Mouse (Mus musculus) mouse trophoblast stem cell (cell line): Measurements from ENCODE around the gene Tnks1bp1.

Source experiments
- in situ Hi-C, 2 experiments: fragments of 300-500 bp; cut with MseI, MboI; formaldehyde crosslinking; loops; 2 replicates in 1 of 2; 3 replicates in 1 of 2; pipeline ENCODE4 v1.15.1; 2025

Tnks1bp1 gene

DNA sequence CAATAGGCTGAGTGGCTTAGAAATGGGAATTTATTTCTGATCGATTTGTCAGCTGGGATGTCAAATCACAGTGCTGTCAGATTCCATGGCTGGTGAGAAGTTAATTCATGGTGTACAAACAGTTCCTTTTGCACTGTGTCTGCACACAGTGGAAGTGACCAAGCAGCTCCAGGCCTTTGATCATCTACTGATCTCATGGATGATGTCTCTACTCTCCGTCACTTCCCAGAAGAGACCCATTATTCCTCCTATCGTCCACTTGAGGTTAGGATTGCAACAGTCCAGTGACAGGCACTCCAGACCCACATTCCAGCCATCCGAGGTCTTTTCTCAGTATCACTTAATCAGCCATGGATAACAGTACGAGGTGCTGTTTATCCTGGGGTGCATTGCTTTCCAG, 25.9 kb downstream of the Tnks1bp1 start:
- in situ Hi-C loops, result no loop called here

DNA sequence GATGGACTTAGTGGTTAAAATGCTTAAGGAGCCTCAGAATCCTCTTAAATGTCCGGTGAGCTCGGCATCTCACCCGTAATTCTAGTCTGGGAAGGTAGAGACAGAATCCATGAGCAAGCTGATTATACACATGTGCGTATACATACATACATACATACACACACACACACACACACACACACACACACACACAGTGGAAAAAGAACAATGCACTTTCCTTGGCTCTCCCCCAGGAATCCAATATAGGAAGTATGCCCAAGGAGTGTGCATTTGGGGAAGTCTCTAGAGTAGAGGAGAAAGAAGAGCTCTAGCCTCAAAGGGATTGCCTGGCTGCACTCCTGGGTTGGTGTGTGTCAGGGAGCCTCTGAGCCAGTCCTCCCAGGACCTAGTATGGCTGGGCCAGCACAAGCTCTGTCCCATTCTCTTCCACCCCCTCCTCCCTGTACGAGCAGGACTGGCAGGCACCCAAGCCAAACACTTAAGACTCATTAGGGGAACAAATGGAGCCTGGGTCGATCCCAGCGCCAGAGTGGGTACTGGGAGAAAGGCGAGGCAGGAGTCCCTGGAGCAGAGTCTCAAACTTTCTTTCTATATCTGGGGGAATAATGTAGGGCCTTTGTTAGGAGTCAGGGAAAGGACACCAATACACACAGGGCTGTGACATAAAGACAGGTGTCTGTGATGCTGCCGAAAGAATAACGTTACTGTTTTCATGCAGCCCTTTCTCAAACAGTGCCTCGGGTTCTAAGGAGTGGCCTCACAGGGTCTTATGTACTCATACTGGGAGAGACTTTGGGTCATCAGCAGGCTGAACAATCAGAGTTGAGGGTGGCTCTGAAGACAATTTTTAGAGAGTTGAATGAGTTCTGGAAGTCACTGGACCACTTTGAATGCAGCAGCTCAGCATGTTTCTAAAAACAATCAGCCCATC, 41.2 kb downstream of the Tnks1bp1 start:
- in situ Hi-C loops, result no loop called here

DNA sequence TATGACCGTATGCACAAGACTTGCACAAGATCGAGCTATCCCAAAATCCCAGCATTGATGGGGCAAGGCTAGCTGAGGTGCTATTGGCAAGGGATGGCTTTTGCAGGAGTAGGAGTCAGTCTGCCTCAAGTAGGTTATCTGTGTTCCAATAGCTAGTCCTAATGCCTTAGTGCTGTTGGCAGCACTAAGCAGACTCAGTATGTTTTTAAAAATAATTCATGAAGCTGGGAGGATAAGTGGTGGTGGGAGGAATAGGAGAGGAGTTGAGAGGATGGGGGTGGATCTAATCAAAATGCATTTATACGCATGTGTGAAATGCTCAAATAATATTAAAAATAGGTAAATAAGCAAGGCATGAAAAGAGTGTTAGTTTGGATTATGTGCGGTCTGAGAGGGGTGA, 43.5 kb downstream of the Tnks1bp1 start:
- in situ Hi-C loops, result no loop called here

DNA sequence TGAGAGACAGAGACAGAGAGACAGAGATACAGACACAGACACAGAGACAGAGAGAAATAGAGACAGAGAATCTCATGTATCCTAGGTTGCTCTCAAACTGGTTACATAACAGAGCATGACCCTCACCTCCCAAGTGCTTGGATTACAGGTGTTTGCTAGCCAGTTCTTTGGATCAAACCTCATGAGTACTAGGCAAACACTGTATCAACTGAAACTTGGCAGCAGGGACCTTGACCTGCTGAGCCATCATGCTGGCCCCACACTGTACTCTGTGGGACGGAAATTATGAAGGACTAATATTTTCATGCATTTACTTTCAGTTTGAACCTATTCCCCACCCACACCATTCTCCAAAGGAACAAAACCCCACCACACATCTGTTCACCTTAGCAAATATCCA, 45.6 kb downstream of the Tnks1bp1 start:
- in situ Hi-C loops, result no loop called here

DNA sequence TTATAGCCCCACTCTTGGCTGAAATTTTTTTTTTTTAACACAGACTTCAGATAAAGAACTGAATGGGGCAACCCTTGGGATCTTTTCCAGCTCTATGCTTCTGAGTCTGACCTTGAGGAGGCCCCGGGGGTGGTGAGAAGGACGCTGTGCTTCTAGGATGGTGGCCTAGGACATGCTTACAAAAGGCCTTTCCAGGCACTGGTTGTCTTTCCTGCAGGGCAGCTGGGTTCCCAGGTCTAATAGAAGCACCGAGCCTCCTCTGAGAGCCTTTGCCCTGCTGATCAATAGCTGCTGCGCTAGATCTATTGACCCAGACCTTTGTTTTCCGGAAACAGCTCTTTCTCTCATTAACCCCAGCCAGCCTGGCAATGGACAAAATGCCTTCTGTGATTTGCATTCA, 48.1 kb downstream of the Tnks1bp1 start:
- in situ Hi-C loops, result no loop called here

DNA sequence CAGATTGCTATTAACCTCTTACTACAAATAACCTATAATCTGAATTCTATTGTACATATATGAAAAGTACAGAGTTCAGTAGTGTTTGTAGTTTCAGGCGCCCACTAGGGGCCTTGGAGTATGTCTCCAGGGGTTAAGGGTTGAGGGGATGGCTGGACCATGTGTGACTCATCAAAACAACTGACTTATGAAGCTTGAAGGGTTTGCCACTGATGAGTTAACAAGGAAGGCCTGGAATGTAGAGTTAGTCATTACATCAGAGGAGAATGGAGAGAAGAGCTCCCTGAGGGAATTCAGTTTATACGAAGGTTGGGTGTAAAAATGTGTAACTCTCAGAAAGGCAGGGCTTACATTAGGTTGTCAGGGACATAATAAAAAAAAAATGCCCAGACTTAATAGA, 50.2 kb downstream of the Tnks1bp1 start:
- in situ Hi-C loops, result no loop called here

DNA sequence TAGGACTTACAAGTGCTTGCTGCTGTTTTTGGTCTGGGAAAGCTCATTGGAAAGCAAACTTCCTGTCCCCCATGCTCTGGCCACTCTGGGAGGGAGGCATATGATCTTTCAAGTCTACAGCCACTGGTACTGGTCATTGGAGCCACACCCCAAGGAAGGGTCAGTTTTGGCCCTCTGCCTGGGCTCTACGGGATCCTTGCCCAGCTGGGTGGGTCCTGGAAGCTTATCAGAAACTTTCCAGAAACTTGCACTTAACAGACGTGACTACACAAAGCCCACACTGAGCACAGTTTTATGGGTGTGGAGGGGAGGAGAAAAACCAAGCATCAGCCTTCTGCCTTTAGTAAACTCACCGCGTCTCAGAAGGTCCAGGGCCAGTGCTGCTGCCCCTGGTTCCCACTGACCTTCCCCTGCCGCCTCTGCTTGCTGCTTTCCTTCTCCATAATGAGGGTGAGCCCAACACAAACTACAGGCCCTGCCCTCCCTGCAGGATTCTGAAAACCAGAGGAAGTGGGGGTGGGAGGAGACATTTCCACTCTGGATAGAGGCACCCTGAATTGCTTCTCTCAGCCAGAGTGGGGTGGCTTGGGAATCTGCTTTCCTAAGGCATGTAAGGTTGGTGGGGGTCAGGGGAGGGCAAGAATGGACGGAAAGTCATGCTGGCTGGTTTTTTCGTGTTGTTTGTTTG, 51.1 kb downstream of the Tnks1bp1 start:
- in situ Hi-C loops, result no loop called here

DNA sequence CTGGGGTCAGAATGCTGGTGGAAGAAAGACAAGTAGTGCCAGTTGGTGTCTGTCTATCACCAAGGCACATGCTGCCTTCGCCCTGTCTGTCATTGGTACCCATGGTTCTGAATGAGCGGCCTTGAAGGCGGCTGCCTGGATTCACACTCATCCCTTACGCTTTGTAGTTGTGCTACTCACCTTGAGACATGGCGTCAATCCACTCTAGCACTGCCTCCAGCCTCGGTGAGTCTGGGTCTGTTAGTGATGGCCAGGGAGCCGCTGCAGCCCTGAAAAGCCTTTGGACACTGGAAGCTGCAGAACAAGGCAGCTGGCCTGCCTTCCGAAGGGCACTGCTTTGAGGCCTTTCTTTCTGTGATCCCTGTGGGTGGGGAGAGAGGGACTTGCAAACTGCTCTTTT, 55.4 kb downstream of the Tnks1bp1 start:
- in situ Hi-C loops, result no loop called here

DNA sequence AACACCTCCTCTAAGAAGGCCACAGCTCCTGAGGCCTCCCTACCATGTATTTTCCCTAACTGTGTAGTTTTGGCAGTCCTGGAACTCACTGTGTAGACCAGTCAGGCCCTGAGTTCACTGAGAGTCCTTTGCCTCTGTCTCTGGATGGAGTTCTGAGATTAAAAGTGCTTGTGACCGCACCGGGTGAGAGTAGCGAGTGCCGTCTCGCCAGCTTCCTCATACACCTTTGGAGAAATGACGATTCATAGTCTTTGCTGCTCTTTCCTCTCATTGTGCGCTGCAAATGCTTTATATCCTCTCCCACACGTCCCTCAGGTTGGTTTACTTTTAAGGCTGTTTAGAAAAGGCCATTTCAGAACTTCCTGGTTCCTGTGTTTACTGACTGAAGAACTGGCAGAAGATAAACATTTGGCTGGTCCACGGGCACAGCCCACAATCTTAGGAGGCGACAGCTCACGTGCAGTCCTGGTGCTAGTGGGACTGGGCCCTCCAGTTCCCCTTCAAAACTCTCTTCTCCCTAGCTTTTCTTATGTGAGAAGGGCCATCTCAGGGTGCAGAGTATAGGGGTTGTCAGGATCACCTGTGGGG, 57.7 kb downstream of the Tnks1bp1 start:
- in situ Hi-C loops, result no loop called here

DNA sequence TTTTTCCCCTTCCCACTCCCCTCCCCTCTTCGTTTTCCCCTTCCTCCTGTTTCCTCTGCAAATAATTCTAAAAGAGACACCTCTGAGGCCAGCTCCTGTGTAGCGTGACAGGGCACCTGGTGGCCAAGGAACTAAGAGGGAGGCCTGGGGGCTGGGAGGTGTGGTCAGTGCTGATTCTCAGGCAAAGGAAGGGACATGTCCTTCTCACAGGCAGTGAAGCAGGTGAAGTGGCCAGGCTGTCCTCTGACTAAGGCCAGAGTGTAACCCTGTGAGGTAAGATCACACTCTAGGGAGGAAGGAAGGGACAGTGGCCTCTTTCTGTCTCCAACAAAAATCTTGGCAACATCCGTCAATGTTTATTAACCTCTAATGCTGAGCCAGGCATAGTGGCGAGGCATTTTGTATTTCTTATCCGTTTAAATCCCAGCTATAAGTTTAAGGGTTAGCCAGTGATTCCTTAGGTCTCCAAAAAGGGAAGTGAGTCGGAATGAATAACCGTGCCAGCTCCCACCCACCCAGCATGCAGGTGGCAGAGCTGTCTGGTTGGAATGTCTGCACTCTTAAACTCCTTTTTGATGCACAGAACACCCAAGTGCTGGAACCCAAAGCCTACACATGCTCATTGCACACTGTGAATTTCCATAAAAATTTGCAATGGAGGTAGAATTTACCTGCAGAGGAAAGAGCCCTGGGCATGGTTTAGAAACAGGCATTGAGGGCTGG, 58.4 kb downstream of the Tnks1bp1 start:
- in situ Hi-C loops, result no loop called here

DNA sequence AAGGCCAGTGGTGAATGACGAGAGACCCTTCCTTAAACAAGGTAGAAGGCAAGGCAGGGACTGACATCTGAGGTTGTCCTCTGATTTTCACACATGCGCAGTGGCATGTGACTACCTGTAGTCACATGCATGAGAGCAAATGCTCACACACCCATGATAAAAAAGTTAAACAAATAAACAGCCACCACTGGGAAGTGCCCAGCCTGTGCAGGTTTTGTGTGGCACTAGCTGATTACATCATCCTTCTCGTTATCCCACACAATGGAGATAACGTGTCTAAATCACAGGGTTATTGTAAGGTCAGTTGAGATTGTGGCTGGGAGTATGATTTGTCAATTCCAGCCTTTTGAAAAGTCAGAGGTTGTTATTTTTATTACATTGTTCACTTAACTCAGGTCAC, 59.1 kb downstream of the Tnks1bp1 start:
- in situ Hi-C loops, result no loop called here

DNA sequence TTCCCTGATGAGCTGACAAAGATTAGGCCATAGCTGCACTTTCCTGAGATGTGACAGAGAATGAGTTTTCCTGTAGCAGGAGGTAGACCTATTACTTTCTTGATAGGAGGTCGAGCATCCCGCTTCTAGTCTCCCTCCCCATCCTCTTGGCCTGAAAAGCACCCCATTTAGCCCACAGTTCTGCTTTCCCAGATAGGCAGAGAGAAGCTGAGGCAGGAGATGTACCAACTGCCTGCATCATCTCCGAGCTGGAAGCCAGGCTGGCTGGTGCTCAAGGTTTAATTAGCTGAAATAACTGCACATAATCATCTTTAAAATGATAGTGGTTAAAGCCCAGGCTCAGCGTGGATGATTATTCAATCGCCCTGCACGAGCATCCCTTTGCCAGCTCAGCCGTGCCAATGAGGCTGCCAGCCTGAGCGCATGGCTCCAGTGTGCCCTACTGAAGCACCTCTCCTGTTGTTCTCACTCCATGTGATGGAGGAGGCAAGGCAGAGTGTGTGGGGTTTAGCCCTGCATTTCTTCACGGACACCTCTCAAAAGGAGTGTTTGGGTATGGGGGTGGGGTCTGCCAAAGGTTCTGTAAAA, 62.6 kb downstream of the Tnks1bp1 start:
- in situ Hi-C loops, result no loop called here
